Mouse (Mus musculus) limb, embryonic 14.5 days (tissue): ENCODE measurements around the gene Tmem213. TPM values are rescaled to one million over a fixed set of nuclear protein-coding genes. Genes with fewer than 3 reads are reported as not detected.

Source experiments
- ATAC-seq: fragments of 200-750 bp; cut with Nextera tagmentation; 2 replicates; pipeline ENCODE4 v1.8.0; 2017; ENCODE audit warnings: low read depth, moderate number of reproducible peaks, moderate TSS enrichment; ENCODE audit not compliant: low FRiP score
- DNase-seq: peaks from one replicate; pipeline ENCODE4 v3.0.0-alpha.2; 2015; ENCODE audit warnings: low spot score
- H3K27ac ChIP-seq: fragments of 300-500 bp; sonication (generic); replicated peaks from 2 replicates; pipeline ENCODE4 v1.5.1; 2014; ENCODE audit warnings: low read depth, mild to moderate bottlenecking, low read length, moderate library complexity, mixed read lengths
- H3K27me3 ChIP-seq: fragments of 300-500 bp; sonication (generic); 2 replicates; pipeline ENCODE4 v1.6.1; 2014; ENCODE audit warnings: low read length, mixed read lengths; ENCODE audit not compliant: control insufficient read depth, insufficient read depth
- H3K36me3 ChIP-seq: fragments of 300-500 bp; sonication (generic); 2 replicates; pipeline ENCODE4 v1.6.1; 2014; ENCODE audit warnings: mild to moderate bottlenecking, low read length, moderate library complexity, mixed read lengths; ENCODE audit not compliant: control insufficient read depth, insufficient read depth
- H3K4me1 ChIP-seq: fragments of 300-500 bp; sonication (generic); 2 replicates; pipeline ENCODE4 v1.6.1; 2014; ENCODE audit warnings: antibody characterized with exemption, low read length, mixed read lengths; ENCODE audit not compliant: control insufficient read depth, insufficient read depth
- H3K4me2 ChIP-seq: fragments of 300-500 bp; sonication (generic); replicated peaks from 2 replicates; pipeline ENCODE4 v1.6.1; 2014; ENCODE audit warnings: low read depth, mild to moderate bottlenecking, low read length, moderate library complexity; ENCODE audit not compliant: severe bottlenecking
- H3K4me3 ChIP-seq: fragments of 300-500 bp; sonication (generic); replicated peaks from 2 replicates; pipeline ENCODE4 v1.5.1; 2014; ENCODE audit warnings: low read length
- H3K9ac ChIP-seq: fragments of 300-500 bp; sonication (generic); 2 replicates; pipeline ENCODE4 v1.6.1; 2014; ENCODE audit warnings: mild to moderate bottlenecking, low read depth, low read length, moderate library complexity; ENCODE audit not compliant: severe bottlenecking
- H3K9me3 ChIP-seq: fragments of 300-500 bp; sonication (generic); 2 replicates; pipeline ENCODE4 v1.6.1; 2016; ENCODE audit warnings: low read length; ENCODE audit not compliant: control insufficient read depth
- POLR2A ChIP-seq: fragments of 200-500 bp; IDR thresholded peaks from 2 replicates; pipeline ENCODE4 v1.8.0; 2012; ENCODE audit warnings: inconsistent platforms, mild to moderate bottlenecking, moderate library complexity, borderline replicate concordance; ENCODE audit not compliant: insufficient read depth, insufficient read length; ENCODE audit errors: extremely low read depth
- WGBS: fragments of 180-500 bp; shearing (Covaris S2); extraction: QIAGEN DNeasy Blood & Tissue Kit; methylation state at CpG from one replicate; pipeline ENCODE4 v1.1.7; 2014; 5-methylcytosine and 5-hydroxymethylcytosine counted together
- polyA plus RNA-seq, 2 experiments: library from polyadenylated mRNA; depleted of rRNA in 1 of 2; stranded (reverse) in 1 of 2; unstranded in 1 of 2; fragments of >200 nt; fragmentation: Nextera tagmentation in 1 of 2; extraction: Ambion mirVana in 1 of 2; gene quantifications; 2 replicates each; pipeline versions ENCODE4 v1.2.1 to v1.2.3; 2012 to 2014

Gene Tmem213
- polyA plus RNA-seq (2012; rRNA removed) (0.70 and 0.73 TPM in 2 replicates), polyA plus RNA-seq (2014; fragmentation: Nextera tagmentation; extraction: Ambion mirVana) (0.80 and 1.1 TPM in 2 replicates)

- H3K27me3 ChIP-seq, result no peaks in the 10 kb centered on the region
- TF ChIP-seq POLR2A, result no peak
- H3K4me3 ChIP-seq, result no peak within 1 kb of the TSS
- no peaks in the 10 kb centered on the region for H3K9me3 ChIP-seq
- H3K9ac ChIP-seq, result peak within 1 kb of the TSS; percentile 34; the same call in 1 of the 2 replicates
- H3K4me2 ChIP-seq, result no peak within 1 kb of the TSS
- ATAC-seq, result no peak
- H3K4me1 ChIP-seq, result peaks cover 5% of the 10 kb centered on the region; the same call in 1 of the 2 replicates
- DNase-seq, result no peak
- WGBS, result 21% methylated on average over 9 of the region's 9 CpGs
- no peak within 1 kb of the TSS for H3K27ac ChIP-seq
- no peaks in the 10 kb centered on the region for H3K36me3 ChIP-seq
Measured at GRCm38 (mm10) chr6:38109160-38109795, at the start of gene Tmem213. Gene Tmem213 (plus strand): TSS chr6:38109255.

- 0 out of 2 replicates have a peak, but pooled peaks cover 4% of the 10 kb centered on the region for H3K4me1 ChIP-seq
- ATAC-seq (no peak), DNase-seq (no peak)
- no peak overlapping the region for H3K9ac ChIP-seq
- H3K27me3 ChIP-seq, result no peaks in the 10 kb centered on the region
- WGBS, result 78% methylated on average over 2 of the region's 2 CpGs
- H3K36me3 ChIP-seq, result no peaks in the 10 kb centered on the region
- no peak overlapping the region for H3K27ac ChIP-seq
- no peak for TF ChIP-seq POLR2A
- no peak overlapping the region for H3K4me2 ChIP-seq
- no peak overlapping the region for H3K4me3 ChIP-seq
- H3K9me3 ChIP-seq, result no peaks in the 10 kb centered on the region
Measured at GRCm38 (mm10) chr6:38064621-38065020, 44.4 kb upstream of the Tmem213 start.

- ATAC-seq (no peak), DNase-seq (no peak)
- no peaks in the 10 kb centered on the region for H3K27me3 ChIP-seq
- no peaks in the 10 kb centered on the region for H3K9me3 ChIP-seq
- no peak overlapping the region for H3K9ac ChIP-seq
- TF ChIP-seq POLR2A, result no peak
- 71% methylated on average over 3 of the region's 3 CpGs for WGBS
- no peak overlapping the region for H3K4me3 ChIP-seq
- no peak overlapping the region for H3K4me2 ChIP-seq
- no peak overlapping the region for H3K27ac ChIP-seq
- H3K4me1 ChIP-seq, result 0 out of 2 replicates have a peak, but pooled peaks cover 4% of the 10 kb centered on the region
- no peaks in the 10 kb centered on the region for H3K36me3 ChIP-seq
Measured at GRCm38 (mm10) chr6:38065122-38065500, 43.9 kb upstream of the Tmem213 start.

GRCm38 (mm10) chr6:38065501-38066122, 43.4 kb upstream of the Tmem213 start:
- TF ChIP-seq POLR2A, result no peak
- Histone ChIP-seq H3K4me2 (no peak overlapping the region), H3K9me3 (no peaks in the 10 kb centered on the region), H3K27ac (no peak overlapping the region; the same call in 1 of the 2 replicates), H3K27me3 (no peaks in the 10 kb centered on the region), H3K4me1 (0 out of 2 replicates have a peak, but pooled peaks cover 4% of the 10 kb centered on the region), H3K4me3 (no peak overlapping the region), H3K9ac (no peak overlapping the region), H3K36me3 (no peaks in the 10 kb centered on the region)
- no peak for DNase-seq
- ATAC-seq, result no peak
- 67% methylated on average over 11 of the region's 11 CpGs for WGBS

GRCm38 (mm10) chr6:38066215-38066614, 42.8 kb upstream of the Tmem213 start:
- Histone ChIP-seq H3K36me3 (no peaks in the 10 kb centered on the region), H3K27ac (no peak overlapping the region), H3K4me2 (no peak overlapping the region), H3K4me1 (0 out of 2 replicates have a peak, but pooled peaks cover 4% of the 10 kb centered on the region), H3K9ac (no peak overlapping the region), H3K9me3 (no peaks in the 10 kb centered on the region), H3K27me3 (no peaks in the 10 kb centered on the region), H3K4me3 (no peak overlapping the region)
- DNase-seq (peak; percentile 86), ATAC-seq (peak; percentile 55)
- no peak for TF ChIP-seq POLR2A
- 1% methylated on average over 5 of the region's 5 CpGs for WGBS
